Mouse (Mus musculus) CH12.LX (cell line): ENCODE results near the gene Acot12.

ENCODE experiments used
- NRF1 ChIP-seq: IDR thresholded peaks from 2 replicates; pipeline ENCODE4 v1.6.1; 2014; ENCODE audit warnings: low read depth, mild to moderate bottlenecking, inconsistent platforms, low read length, improper control_type of control experiment, moderate library complexity
- POLR2A ChIP-seq: IDR thresholded peaks from 2 replicates; pipeline ENCODE4 v1.6.1; 2011; ENCODE audit warnings: low read depth, mild to moderate bottlenecking, improper control_type of control experiment, low read length
- USF1 ChIP-seq: IDR thresholded peaks from 2 replicates; pipeline ENCODE4 v1.6.1; 2014; ENCODE audit warnings: low read depth, mild to moderate bottlenecking, inconsistent platforms, low read length, improper control_type of control experiment

GRCm38 (mm10) chr13:91814670-91815069, 73.4 kb downstream of the Acot12 start:
- no peak for TF ChIP-seq NRF1
- TF ChIP-seq POLR2A: no peak
- TF ChIP-seq USF1: no peak
